Mouse (Mus musculus): ENCODE measurements around the gene Tbc1d32. TPM values are rescaled to one million over a fixed set of nuclear protein-coding genes. Genes with fewer than 3 reads are reported as not detected.
"Not testable (repeated sequence)": the region's sequence is repeated elsewhere in the genome, so short reads cannot be mapped to it uniquely, and the experiment has no call there.

The Tbc1d32 gene
- polyA plus RNA-seq, 1 experiment from 2014 or later: 4.3 TPM

- Histone ChIP-seq H3K4me1 (ENCODE audit: control insufficient read depth, insufficient read depth, low read length) (no peaks in the 10 kb centered on the region), H3K36me3 (ENCODE audit: control insufficient read depth, insufficient read depth, low read length) (no peaks in the 10 kb centered on the region), H3K4me2 (replicated peaks; ENCODE audit: low read depth, low read length) (no peak overlapping the region), H3K4me3 (ENCODE audit: low read depth, low read length) (no peak overlapping the region), H3K27ac (ENCODE audit: low read length) (no peak overlapping the region), H3K27me3 (ENCODE audit: control insufficient read depth, insufficient read depth, low read length) (no peaks in the 10 kb centered on the region), H3K9me3 (ENCODE audit: control insufficient read depth, low read depth, low read length) (no peaks in the 10 kb centered on the region), H3K9ac (replicated peaks; ENCODE audit: low read depth, low read length) (no peak overlapping the region)
- WGBS: 86% methylated on average over 7 of the region's 7 CpGs
- ATAC-seq (ENCODE audit: insufficient number of reproducible peaks, insufficient read depth, low FRiP score, low read depth): no peak
Observed at GRCm38 (mm10) chr10:56194310-56194709, 34.2 kb downstream of the Tbc1d32 start.

- no peak overlapping the region for H3K9ac ChIP-seq (replicated peaks; ENCODE audit: low read depth, low read length)
- 100% methylated on average over 1 of the region's 1 CpGs for WGBS
- H3K4me2 ChIP-seq (replicated peaks; ENCODE audit: low read depth, low read length): no peak overlapping the region
- no peaks in the 10 kb centered on the region for H3K4me1 ChIP-seq (ENCODE audit: control insufficient read depth, insufficient read depth, low read length)
- no peak overlapping the region for H3K4me3 ChIP-seq (ENCODE audit: low read depth, low read length)
- ATAC-seq (ENCODE audit: insufficient number of reproducible peaks, insufficient read depth, low FRiP score, low read depth): no peak
- H3K27ac ChIP-seq (ENCODE audit: low read length): no peak overlapping the region
- no peaks in the 10 kb centered on the region for H3K9me3 ChIP-seq (ENCODE audit: control insufficient read depth, low read depth, low read length)
- no peaks in the 10 kb centered on the region for H3K36me3 ChIP-seq (ENCODE audit: control insufficient read depth, insufficient read depth, low read length)
- H3K27me3 ChIP-seq (ENCODE audit: control insufficient read depth, insufficient read depth, low read length): no peaks in the 10 kb centered on the region
Observed at GRCm38 (mm10) chr10:56181727-56182126, 46.8 kb downstream of the Tbc1d32 start.

DNA sequence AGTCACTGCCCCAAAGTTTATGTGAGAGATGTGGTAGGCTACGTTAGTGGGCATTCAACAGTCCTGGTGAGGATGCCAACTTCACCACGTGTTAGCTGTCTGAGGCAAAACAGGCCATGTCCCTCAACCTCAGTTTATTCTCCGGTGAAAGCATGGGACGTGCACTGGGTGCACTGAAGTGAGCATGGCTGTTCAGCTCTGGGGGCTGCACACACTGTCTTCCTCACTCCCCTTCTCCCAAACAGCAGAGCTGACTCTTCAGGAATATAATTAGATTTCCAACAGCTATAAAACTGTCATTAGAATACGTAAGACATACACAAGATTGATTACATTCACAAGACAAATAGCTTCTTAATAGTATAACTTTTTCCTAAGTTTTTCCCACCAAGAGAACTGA, 55.3 kb downstream of the Tbc1d32 start:
- Histone ChIP-seq H3K36me3 (ENCODE audit: control insufficient read depth, insufficient read depth, low read length) (no peaks in the 10 kb centered on the region), H3K27me3 (ENCODE audit: control insufficient read depth, insufficient read depth, low read length) (no peaks in the 10 kb centered on the region), H3K4me1 (ENCODE audit: control insufficient read depth, insufficient read depth, low read length) (no peaks in the 10 kb centered on the region), H3K9me3 (ENCODE audit: control insufficient read depth, low read depth, low read length) (no peaks in the 10 kb centered on the region), H3K27ac (ENCODE audit: low read length) (no peak overlapping the region), H3K4me2 (replicated peaks; ENCODE audit: low read depth, low read length) (no peak overlapping the region), H3K4me3 (ENCODE audit: low read depth, low read length) (no peak overlapping the region), H3K9ac (replicated peaks; ENCODE audit: low read depth, low read length) (no peak overlapping the region)
- 71% methylated on average over 5 of the region's 5 CpGs for WGBS
- no peak for ATAC-seq (ENCODE audit: insufficient number of reproducible peaks, insufficient read depth, low FRiP score, low read depth)

DNA sequence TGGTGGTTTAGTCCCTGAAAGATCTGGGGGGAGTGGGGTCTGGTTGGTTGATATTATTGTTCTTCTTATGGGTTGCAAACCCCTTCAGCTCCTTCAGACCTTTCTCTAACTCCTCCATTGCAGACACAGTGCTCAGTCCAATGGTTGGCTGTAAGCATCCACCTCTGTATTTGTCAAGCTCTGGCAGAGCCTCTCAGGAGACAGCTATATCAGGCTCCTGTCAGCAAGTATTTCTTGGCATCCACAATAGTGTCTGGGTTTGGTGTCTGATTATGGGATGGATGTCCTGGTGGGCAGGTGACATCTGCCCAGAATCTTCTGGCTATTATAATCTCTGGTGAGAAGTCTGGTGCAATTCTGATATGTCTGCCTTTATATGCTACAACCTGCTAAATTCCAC, 60.8 kb downstream of the Tbc1d32 start:
- not testable (repeated sequence) for H3K4me1 ChIP-seq (ENCODE audit: control insufficient read depth, insufficient read depth, low read length); H3K27me3 ChIP-seq (ENCODE audit: control insufficient read depth, insufficient read depth, low read length); H3K27ac ChIP-seq (ENCODE audit: low read length); H3K4me2 ChIP-seq (replicated peaks; ENCODE audit: low read depth, low read length); H3K9me3 ChIP-seq (ENCODE audit: control insufficient read depth, low read depth, low read length); H3K36me3 ChIP-seq (ENCODE audit: control insufficient read depth, insufficient read depth, low read length); H3K9ac ChIP-seq (replicated peaks; ENCODE audit: low read depth, low read length); H3K4me3 ChIP-seq (ENCODE audit: low read depth, low read length); ATAC-seq (ENCODE audit: insufficient number of reproducible peaks, insufficient read depth, low FRiP score, low read depth)

- H3K9me3 ChIP-seq (ENCODE audit: control insufficient read depth, low read depth, low read length): no peaks in the 10 kb centered on the region
- H3K4me1 ChIP-seq (ENCODE audit: control insufficient read depth, insufficient read depth, low read length): no peaks in the 10 kb centered on the region
- no peak overlapping the region for H3K27ac ChIP-seq (ENCODE audit: low read length)
- no peaks in the 10 kb centered on the region for H3K27me3 ChIP-seq (ENCODE audit: control insufficient read depth, insufficient read depth, low read length)
- no peak for ATAC-seq (ENCODE audit: insufficient number of reproducible peaks, insufficient read depth, low FRiP score, low read depth)
- no peaks in the 10 kb centered on the region for H3K36me3 ChIP-seq (ENCODE audit: control insufficient read depth, insufficient read depth, low read length)
- H3K4me2 ChIP-seq (replicated peaks; ENCODE audit: low read depth, low read length): no peak overlapping the region
- WGBS: 87% methylated on average over 4 of the region's 4 CpGs
- no peak overlapping the region for H3K4me3 ChIP-seq (ENCODE audit: low read depth, low read length)
- no peak overlapping the region for H3K9ac ChIP-seq (replicated peaks; ENCODE audit: low read depth, low read length)
Observed at GRCm38 (mm10) chr10:56165758-56166157, 62.7 kb downstream of the Tbc1d32 start.

GRCm38 (mm10) chr10:56164411-56164810, 64.1 kb downstream of the Tbc1d32 start:
- 72% methylated on average over 3 of the region's 3 CpGs for WGBS
- no peak for ATAC-seq (ENCODE audit: insufficient number of reproducible peaks, insufficient read depth, low FRiP score, low read depth)

GRCm38 (mm10) chr10:56158748-56159147, 69.7 kb downstream of the Tbc1d32 start:
- no peak overlapping the region for H3K9ac ChIP-seq (replicated peaks; ENCODE audit: low read depth, low read length)
- no peak overlapping the region for H3K27ac ChIP-seq (ENCODE audit: low read length)
- no peak overlapping the region for H3K4me3 ChIP-seq (ENCODE audit: low read depth, low read length)
- no peak for ATAC-seq (ENCODE audit: insufficient number of reproducible peaks, insufficient read depth, low FRiP score, low read depth)
- H3K36me3 ChIP-seq (ENCODE audit: control insufficient read depth, insufficient read depth, low read length): no peaks in the 10 kb centered on the region
- no peaks in the 10 kb centered on the region for H3K4me1 ChIP-seq (ENCODE audit: control insufficient read depth, insufficient read depth, low read length)
- no peaks in the 10 kb centered on the region for H3K27me3 ChIP-seq (ENCODE audit: control insufficient read depth, insufficient read depth, low read length)
- 80% methylated on average over 2 of the region's 2 CpGs for WGBS
- no peaks in the 10 kb centered on the region for H3K9me3 ChIP-seq (ENCODE audit: control insufficient read depth, low read depth, low read length)
- no peak overlapping the region for H3K4me2 ChIP-seq (replicated peaks; ENCODE audit: low read depth, low read length)

More at GRCm38 (mm10) chr10:56164411-56164810, 64.1 kb downstream of the Tbc1d32 start:
- no peaks in the 10 kb centered on the region for H3K36me3 ChIP-seq (ENCODE audit: control insufficient read depth, insufficient read depth, low read length)
- no peaks in the 10 kb centered on the region for H3K27me3 ChIP-seq (ENCODE audit: control insufficient read depth, insufficient read depth, low read length)
- H3K4me2 ChIP-seq (replicated peaks; ENCODE audit: low read depth, low read length): no peak overlapping the region
- H3K9ac ChIP-seq (replicated peaks; ENCODE audit: low read depth, low read length): no peak overlapping the region
- H3K4me3 ChIP-seq (ENCODE audit: low read depth, low read length): no peak overlapping the region
- no peaks in the 10 kb centered on the region for H3K4me1 ChIP-seq (ENCODE audit: control insufficient read depth, insufficient read depth, low read length)
- H3K9me3 ChIP-seq (ENCODE audit: control insufficient read depth, low read depth, low read length): no peaks in the 10 kb centered on the region
- no peak overlapping the region for H3K27ac ChIP-seq (ENCODE audit: low read length)

DNA sequence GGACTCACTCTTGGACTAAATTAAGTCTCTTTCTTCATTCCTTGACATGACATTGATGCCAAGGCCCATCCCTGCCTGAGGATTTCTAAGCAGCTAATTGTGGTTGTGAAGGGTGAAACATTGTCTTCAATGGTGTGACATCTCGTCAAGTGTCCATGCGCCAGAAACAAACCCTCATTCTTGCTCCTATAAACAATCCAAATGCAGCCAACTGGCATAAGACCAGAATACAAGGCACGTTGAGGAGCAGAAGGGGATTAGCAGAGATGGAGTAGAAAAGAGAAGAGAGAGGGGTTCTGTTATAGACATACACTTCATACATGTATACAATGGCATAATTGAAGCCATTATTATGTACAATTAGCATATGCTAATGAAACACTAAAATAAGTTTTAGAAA, 70.3 kb downstream of the Tbc1d32 start:
- Histone ChIP-seq H3K4me1 (ENCODE audit: control insufficient read depth, insufficient read depth, low read length) (no peaks in the 10 kb centered on the region), H3K4me3 (ENCODE audit: low read depth, low read length) (no peak overlapping the region), H3K27ac (ENCODE audit: low read length) (no peak overlapping the region), H3K36me3 (ENCODE audit: control insufficient read depth, insufficient read depth, low read length) (no peaks in the 10 kb centered on the region), H3K27me3 (ENCODE audit: control insufficient read depth, insufficient read depth, low read length) (no peaks in the 10 kb centered on the region), H3K4me2 (replicated peaks; ENCODE audit: low read depth, low read length) (no peak overlapping the region), H3K9me3 (ENCODE audit: control insufficient read depth, low read depth, low read length) (no peaks in the 10 kb centered on the region), H3K9ac (replicated peaks; ENCODE audit: low read depth, low read length) (no peak overlapping the region)
- no peak for ATAC-seq (ENCODE audit: insufficient number of reproducible peaks, insufficient read depth, low FRiP score, low read depth)
- WGBS: 79% methylated on average over 3 of the region's 3 CpGs

GRCm38 (mm10) chr10:56156956-56157355, 71.5 kb downstream of the Tbc1d32 start:
- no peak overlapping the region for H3K4me3 ChIP-seq (ENCODE audit: low read depth, low read length)
- no peaks in the 10 kb centered on the region for H3K27me3 ChIP-seq (ENCODE audit: control insufficient read depth, insufficient read depth, low read length)
- no peak overlapping the region for H3K27ac ChIP-seq (ENCODE audit: low read length)
- no peaks in the 10 kb centered on the region for H3K36me3 ChIP-seq (ENCODE audit: control insufficient read depth, insufficient read depth, low read length)
- no peak for ATAC-seq (ENCODE audit: insufficient number of reproducible peaks, insufficient read depth, low FRiP score, low read depth)
- no peak overlapping the region for H3K9ac ChIP-seq (replicated peaks; ENCODE audit: low read depth, low read length)
- H3K4me1 ChIP-seq (ENCODE audit: control insufficient read depth, insufficient read depth, low read length): no peaks in the 10 kb centered on the region
- WGBS: 89% methylated on average over 3 of the region's 3 CpGs
- H3K9me3 ChIP-seq (ENCODE audit: control insufficient read depth, low read depth, low read length): no peaks in the 10 kb centered on the region
- no peak overlapping the region for H3K4me2 ChIP-seq (replicated peaks; ENCODE audit: low read depth, low read length)

Measured in stomach, embryonic 14.5 days (tissue).